In the genomic region with DNA sequence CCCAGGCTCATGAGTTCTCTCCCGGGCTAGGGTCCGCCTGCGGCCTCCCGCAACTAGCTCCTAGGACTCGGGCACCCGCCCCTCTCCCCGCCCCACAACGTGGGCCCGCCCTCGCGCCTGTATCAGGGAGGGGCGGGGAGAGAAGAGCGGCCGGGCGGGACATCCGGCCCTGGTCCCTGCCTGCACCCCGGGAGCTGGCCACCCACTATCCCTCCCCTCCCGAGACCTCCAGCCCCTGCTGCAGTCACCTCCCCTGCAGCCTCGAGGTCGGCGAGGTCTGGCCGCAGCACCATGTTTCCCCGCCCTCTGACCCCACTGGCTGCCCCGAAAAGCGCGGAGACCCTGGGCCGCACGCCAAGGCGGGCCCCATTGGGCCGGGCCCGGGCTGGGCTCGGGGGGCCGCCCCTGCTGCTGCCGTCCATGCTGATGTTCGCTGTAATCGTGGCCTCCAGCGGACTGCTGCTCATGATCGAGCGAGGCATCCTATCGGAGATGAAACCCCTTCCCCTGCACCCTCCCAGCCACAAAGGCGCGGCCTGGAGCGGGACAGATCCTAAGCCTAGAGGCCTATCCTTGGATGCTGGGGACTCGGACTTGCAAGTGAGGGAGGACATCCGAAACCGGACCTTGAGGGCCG, we compare ENCODE assay signal across 8 mouse cellular contexts. TPM values are rescaled to one million over a fixed set of nuclear protein-coding genes. Genes with fewer than 3 reads are reported as not detected.
A peak's percentile ranks its signal among the peaks of the same experiment; 100 is the strongest.
DNase-seq lines count a peak whose midpoint lies in the region; ATAC-seq and TF ChIP-seq lines count a peak whose summit lies in the region.

A gene (plus strand): TSS at position 136 of the 637 bp plus-strand sequence.

- H3K9ac ChIP-seq in hindbrain, embryonic 13.5 days = peak within 1 kb of the TSS; percentile 81
- H3K9ac ChIP-seq in limb, embryonic 11.5 days (ENCODE audit: low read length) = peak within 1 kb of the TSS; percentile 89

- no peak for TF ChIP-seq CTCF in gastrocnemius, adult 2 months (IDR thresholded peaks at IDR 0.05)

- H3K36me3 ChIP-seq in hindbrain, embryonic 13.5 days = peaks cover 29% of the 10 kb centered on the region
- H3K36me3 ChIP-seq in limb, embryonic 11.5 days (ENCODE audit: control insufficient read depth, insufficient read depth, low read length) = peaks cover 5% of the 10 kb centered on the region
- peaks cover 31% of the 10 kb centered on the region for H3K36me3 ChIP-seq in midbrain, embryonic 10.5 days

- WGBS in hindbrain, embryonic 13.5 days = 2% methylated on average over 47 of the region's 47 CpGs
- 0% methylated on average over 41 of the region's 47 CpGs for WGBS in limb, embryonic 11.5 days
- WGBS in midbrain, embryonic 10.5 days = under 1% methylated on average over 47 of the region's 47 CpGs

- ATAC-seq in hindbrain, embryonic 13.5 days (ENCODE audit: low FRiP score) = peak; percentile 87
- peak; percentile 89 for ATAC-seq in limb, embryonic 11.5 days (ENCODE audit: insufficient number of reproducible peaks, low FRiP score, low TSS enrichment, low read depth)

- H3K4me1 ChIP-seq in hindbrain, embryonic 13.5 days (replicated peaks) = peaks cover 27% of the 10 kb centered on the region
- peaks cover 19% of the 10 kb centered on the region for H3K4me1 ChIP-seq in limb, embryonic 11.5 days (ENCODE audit: control insufficient read depth, insufficient read depth, low read length)
- peaks cover 49% of the 10 kb centered on the region for H3K4me1 ChIP-seq in midbrain, embryonic 10.5 days

- peak; percentile 57 for DNase-seq in layer of hippocampus, adult 11-12 months (ENCODE audit: low spot score)
- no peak for DNase-seq in layer of hippocampus, adult 9-10 months (ENCODE audit: low spot score)
- peak; percentile 56 to 74 for DNase-seq in cerebellum, postnatal 10 days
- peak; percentile 88 for DNase-seq in gastrocnemius, adult 2 months
- peak; percentile 82 for DNase-seq in limb, embryonic 11.5 days (ENCODE audit: low spot score)
- peak; percentile 81 for DNase-seq in midbrain, embryonic 10.5 days (ENCODE audit: low spot score)
- DNase-seq in spleen, adult 12 weeks (ENCODE audit: low spot score) = peak; percentile 65

- H3K27ac ChIP-seq in gastrocnemius, adult 2 months = peak within 1 kb of the TSS; percentile 85
- H3K27ac ChIP-seq in hindbrain, embryonic 13.5 days = no peak within 1 kb of the TSS
- H3K27ac ChIP-seq in limb, embryonic 11.5 days (replicated peaks; ENCODE audit: low read depth, low read length) = peak within 1 kb of the TSS; percentile 70
- H3K27ac ChIP-seq in midbrain, embryonic 10.5 days (replicated peaks) = peak within 1 kb of the TSS; percentile 90

- H3K4me2 ChIP-seq in hindbrain, embryonic 13.5 days = peak within 1 kb of the TSS; percentile 89
- H3K4me2 ChIP-seq in limb, embryonic 11.5 days (ENCODE audit: low read depth, severe bottlenecking) = peak within 1 kb of the TSS; percentile 70

- intact Hi-C loops in gastrocnemius, adult 2 months (cut with DNase I) = no loop called here

- no peaks in the 10 kb centered on the region for H3K9me3 ChIP-seq in hindbrain, embryonic 13.5 days
- no peaks in the 10 kb centered on the region for H3K9me3 ChIP-seq in limb, embryonic 11.5 days (ENCODE audit: control insufficient read depth, low read length)
- no peaks in the 10 kb centered on the region for H3K9me3 ChIP-seq in midbrain, embryonic 10.5 days (replicated peaks)

- H3K4me3 ChIP-seq in gastrocnemius, adult 2 months = peak within 1 kb of the TSS; percentile 90
- peak within 1 kb of the TSS; percentile 59 for H3K4me3 ChIP-seq in hindbrain, embryonic 13.5 days
- peak within 1 kb of the TSS; percentile 81 for H3K4me3 ChIP-seq in limb, embryonic 11.5 days (ENCODE audit: low read depth, low read length)
- H3K4me3 ChIP-seq in midbrain, embryonic 10.5 days = peak within 1 kb of the TSS; percentile 83

- no peaks in the 10 kb centered on the region for H3K27me3 ChIP-seq in hindbrain, embryonic 13.5 days
- no peaks in the 10 kb centered on the region for H3K27me3 ChIP-seq in limb, embryonic 11.5 days (ENCODE audit: control insufficient read depth, insufficient read depth, low read length)
- H3K27me3 ChIP-seq in midbrain, embryonic 10.5 days (ENCODE audit: low read depth, poor library complexity, severe bottlenecking) = peaks cover 10% of the 10 kb centered on the region; the same call in 1 of the 2 replicates

RNA-seq across cellular contexts. Expression of the gene that starts here (rescaled TPM):
- total RNA-seq in gastrocnemius, adult 2 months (2021) = 1 to 10 TPM; 1.6 to 2.3 TPM
- 6.9 and 8.1 TPM in 2 replicates for polyA plus RNA-seq in hindbrain, embryonic 13.5 days (2015; fragmentation: Nextera tagmentation; extraction: Ambion mirVana)
- 34.9 and 35.5 TPM in 2 replicates for polyA plus RNA-seq in limb, embryonic 11.5 days (2014; fragmentation: Nextera tagmentation; extraction: Ambion mirVana)
- polyA plus RNA-seq in midbrain, embryonic 10.5 days (2016; fragmentation: Nextera tagmentation; extraction: Ambion mirVana) = 14.5 and 17.2 TPM in 2 replicates
